Mouse (Mus musculus) liver, embryonic 11.5 days (tissue): ENCODE measurements at regions not wholly inside any gene's neighbourhood (a gene's known extent, or its start where the extent isn't known, plus 50 kb on each side); places are given as distances from the start of the nearest gene placed in this dataset.

Source experiments
- ATAC-seq: fragments of 200-750 bp; cut with Nextera tagmentation; replicated peaks from 2 replicates; pipeline ENCODE4 v1.8.0; 2017; ENCODE audit warnings: moderate number of reproducible peaks, mild to moderate bottlenecking, moderate TSS enrichment, moderate library complexity; ENCODE audit not compliant: low FRiP score
- DNase-seq: peaks from one replicate; pipeline ENCODE4 v3.0.0-alpha.2; 2017; ENCODE audit warnings: low spot score
- H3K27ac ChIP-seq: fragments of 300-500 bp; sonication (generic); 2 replicates; pipeline ENCODE4 v1.5.1; 2014; ENCODE audit warnings: mild to moderate bottlenecking, low read depth, low read length, control low read depth
- H3K27me3 ChIP-seq: fragments of 300-500 bp; sonication (generic); replicated peaks from 2 replicates; pipeline ENCODE4 v1.6.1; 2014; ENCODE audit warnings: low read length, mixed read lengths; ENCODE audit not compliant: control insufficient read depth, insufficient read depth
- H3K36me3 ChIP-seq: fragments of 300-500 bp; sonication (generic); 2 replicates; pipeline ENCODE4 v1.6.1; 2014; ENCODE audit warnings: mild to moderate bottlenecking, low read length, moderate library complexity, mixed read lengths; ENCODE audit not compliant: control insufficient read depth, insufficient read depth
- H3K4me1 ChIP-seq: fragments of 300-500 bp; sonication (generic); replicated peaks from 2 replicates; pipeline ENCODE4 v1.6.1; 2014; ENCODE audit warnings: low read length, mixed read lengths; ENCODE audit not compliant: control insufficient read depth, insufficient read depth
- H3K4me2 ChIP-seq: fragments of 300-500 bp; sonication (generic); 2 replicates; pipeline ENCODE4 v1.6.1; 2014; ENCODE audit warnings: mild to moderate bottlenecking, control low read depth, moderate library complexity
- H3K4me3 ChIP-seq: fragments of 300-500 bp; sonication (generic); 2 replicates; pipeline ENCODE4 v1.5.1; 2014; ENCODE audit warnings: low read depth, low read length, control low read depth
- H3K9ac ChIP-seq: fragments of 300-500 bp; sonication (generic); 2 replicates; pipeline ENCODE4 v1.6.1; 2014; ENCODE audit warnings: low read depth, low read length, control low read depth
- H3K9me3 ChIP-seq: fragments of 300-500 bp; sonication (generic); 2 replicates; pipeline ENCODE4 v1.6.1; 2016; ENCODE audit warnings: low read length, inconsistent platforms, mixed read lengths; ENCODE audit not compliant: control insufficient read depth
- WGBS: fragments of 180-500 bp; shearing (Covaris S2); extraction: QIAGEN DNeasy Blood & Tissue Kit; methylation state at CpG from one replicate; pipeline ENCODE4 v1.1.7; 2014; 5-methylcytosine and 5-hydroxymethylcytosine counted together

DNA sequence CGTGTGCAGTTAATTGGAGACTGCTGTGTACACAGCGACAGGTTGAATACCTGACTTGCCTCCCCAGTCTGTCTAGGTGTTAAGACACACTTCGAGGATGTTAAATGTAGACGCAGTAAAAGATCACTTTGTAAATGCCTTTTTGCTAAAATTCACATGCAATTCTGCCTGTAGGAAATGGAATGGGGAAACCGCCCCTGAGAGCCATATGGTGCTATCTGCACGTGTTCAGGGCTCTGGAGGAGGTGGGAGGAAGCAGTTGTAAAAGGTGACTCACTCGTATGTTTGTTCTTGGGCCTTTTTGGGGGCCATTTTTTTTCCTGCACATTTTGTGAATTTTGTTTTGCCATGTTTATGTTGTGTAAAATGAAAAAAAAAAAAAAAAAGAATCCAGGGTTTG is 159.6 kb upstream of the Gjb5 start:
- Histone ChIP-seq H3K4me1 (no peaks in the 10 kb centered on the region), H3K9ac (no peak overlapping the region), H3K27me3 (no peaks in the 10 kb centered on the region), H3K4me2 (no peak overlapping the region), H3K36me3 (no peaks in the 10 kb centered on the region), H3K4me3 (no peak overlapping the region), H3K9me3 (no peaks in the 10 kb centered on the region), H3K27ac (no peak overlapping the region)
- 78% methylated on average over 7 of the region's 7 CpGs for WGBS
- ATAC-seq (no peak), DNase-seq (no peak)

DNA sequence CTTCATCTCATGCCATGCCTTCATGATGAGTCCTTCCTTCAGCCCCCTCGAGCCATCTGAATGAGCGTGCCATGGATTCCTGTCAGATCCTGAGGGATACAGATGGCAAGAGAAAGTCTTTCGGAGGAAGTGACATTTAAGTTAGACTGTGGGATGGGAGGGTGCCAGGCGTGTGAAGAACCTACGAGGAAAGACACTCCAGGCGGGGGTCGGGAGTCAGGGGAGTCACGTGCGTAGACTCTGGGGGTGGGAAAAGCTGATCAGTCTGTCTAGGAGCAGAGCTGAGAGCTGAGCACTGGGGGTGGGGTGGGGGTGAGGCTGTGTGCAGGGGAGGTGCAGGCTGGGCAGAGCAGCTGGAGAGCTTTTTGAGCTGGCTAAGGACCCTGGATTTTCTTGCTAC is 152.0 kb upstream of the Gjb5 start:
- 66% methylated on average over 9 of the region's 9 CpGs for WGBS
- H3K4me3 ChIP-seq = no peak overlapping the region
- no peak overlapping the region for H3K9ac ChIP-seq
- H3K27ac ChIP-seq = no peak overlapping the region
- H3K4me1 ChIP-seq = no peaks in the 10 kb centered on the region
- no peak overlapping the region for H3K4me2 ChIP-seq
- H3K36me3 ChIP-seq = no peaks in the 10 kb centered on the region
- DNase-seq = no peak
- H3K27me3 ChIP-seq = no peaks in the 10 kb centered on the region
- ATAC-seq = no peak
- no peaks in the 10 kb centered on the region for H3K9me3 ChIP-seq

DNA sequence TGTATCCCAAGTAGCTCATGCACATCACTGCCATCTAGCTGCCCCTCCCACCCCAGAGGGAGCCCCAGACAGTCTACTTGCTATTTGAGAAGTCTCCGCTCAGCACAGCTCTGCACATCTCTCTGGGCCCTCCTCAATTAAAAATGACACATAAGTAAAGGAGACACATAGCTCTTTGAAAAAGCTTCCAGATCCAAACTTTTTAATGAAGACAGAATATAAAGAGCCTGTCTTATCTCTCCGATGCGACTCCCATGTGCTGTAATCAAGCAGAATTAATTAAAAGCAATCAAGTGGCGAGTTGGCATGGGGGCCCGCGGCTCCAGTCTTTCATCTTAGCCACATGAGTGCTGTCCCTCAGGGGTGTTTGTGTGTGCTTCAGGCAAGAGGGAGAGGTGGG is 144.6 kb upstream of the Gjb5 start:
- no peak overlapping the region for H3K9ac ChIP-seq
- no peak overlapping the region for H3K4me2 ChIP-seq
- no peaks in the 10 kb centered on the region for H3K36me3 ChIP-seq
- no peak overlapping the region for H3K27ac ChIP-seq
- no peaks in the 10 kb centered on the region for H3K27me3 ChIP-seq
- DNase-seq (no peak), ATAC-seq (no peak)
- WGBS = 83% methylated on average over 6 of the region's 6 CpGs
- no peaks in the 10 kb centered on the region for H3K4me1 ChIP-seq
- H3K4me3 ChIP-seq = no peak overlapping the region
- H3K9me3 ChIP-seq = no peaks in the 10 kb centered on the region

DNA sequence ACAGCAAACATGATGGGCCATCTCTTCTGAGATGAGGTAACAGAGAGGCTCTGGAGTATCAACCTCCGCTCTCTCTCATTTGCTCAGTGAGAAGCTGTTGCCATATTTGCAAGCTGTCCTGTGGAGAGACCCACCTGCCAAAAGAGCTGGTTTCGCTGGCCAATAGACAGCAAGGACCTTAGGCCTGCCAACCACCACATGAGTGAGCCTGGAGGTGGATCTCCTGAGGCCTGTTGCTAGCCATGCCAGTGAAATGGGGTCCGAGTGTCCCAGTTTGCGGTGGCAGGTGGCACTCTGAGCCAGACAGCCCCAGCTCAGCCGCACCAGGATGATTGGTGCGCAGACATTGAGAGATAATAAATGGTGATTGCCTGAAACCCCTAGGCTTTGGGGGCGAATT is 143.9 kb upstream of the Gjb5 start:
- no peaks in the 10 kb centered on the region for H3K36me3 ChIP-seq
- no peak overlapping the region for H3K4me2 ChIP-seq
- H3K27ac ChIP-seq = no peak overlapping the region
- H3K9ac ChIP-seq = no peak overlapping the region
- H3K4me3 ChIP-seq = no peak overlapping the region
- 83% methylated on average over 7 of the region's 7 CpGs for WGBS
- H3K27me3 ChIP-seq = no peaks in the 10 kb centered on the region
- H3K4me1 ChIP-seq = no peaks in the 10 kb centered on the region
- no peak for DNase-seq
- H3K9me3 ChIP-seq = no peaks in the 10 kb centered on the region
- no peak for ATAC-seq

DNA sequence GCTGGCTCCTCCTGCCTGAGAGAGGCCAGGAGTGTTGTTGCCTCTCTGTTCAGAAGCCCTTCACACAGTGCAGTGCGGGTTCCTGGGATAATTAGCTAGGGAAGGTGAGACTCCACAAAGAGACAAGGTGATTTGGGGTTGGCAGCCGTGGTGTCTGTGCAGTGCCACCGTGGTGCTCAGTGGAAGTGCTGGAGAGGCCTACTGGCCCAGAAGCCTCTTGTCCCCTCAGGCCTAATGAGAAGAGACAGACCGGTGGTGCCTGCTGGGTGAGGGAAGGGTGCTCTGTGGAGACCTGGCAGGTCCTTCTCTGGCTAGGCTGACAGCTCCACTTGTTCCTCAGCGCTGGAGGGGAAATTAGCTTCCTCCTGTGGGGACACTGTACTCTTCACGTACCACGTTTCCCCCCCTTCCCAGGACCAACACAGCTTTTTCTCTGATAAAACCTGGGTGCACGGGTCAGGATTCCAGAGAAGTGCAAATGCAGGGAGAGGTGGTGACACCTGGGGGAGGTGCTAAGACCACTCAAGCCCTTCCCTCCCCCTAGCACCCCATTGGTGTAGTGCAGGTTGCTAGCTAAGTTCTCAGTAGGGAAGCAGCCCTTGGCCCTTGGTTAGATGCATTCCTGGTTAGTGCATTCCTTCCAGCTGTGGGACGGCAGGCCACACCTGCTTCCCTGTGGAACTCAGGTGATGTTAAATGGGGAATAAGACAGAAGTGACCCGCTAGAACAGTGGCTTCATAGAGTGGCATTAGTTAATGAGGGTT is 129.2 kb upstream of the Gjb5 start:
- DNase-seq (no peak), ATAC-seq (no peak)
- Histone ChIP-seq H3K36me3 (no peaks in the 10 kb centered on the region), H3K27ac (no peak overlapping the region), H3K9me3 (no peaks in the 10 kb centered on the region), H3K4me1 (no peaks in the 10 kb centered on the region), H3K4me2 (no peak overlapping the region), H3K4me3 (no peak overlapping the region), H3K27me3 (no peaks in the 10 kb centered on the region), H3K9ac (no peak overlapping the region)
- 27% methylated on average over 10 of the region's 10 CpGs for WGBS

DNA sequence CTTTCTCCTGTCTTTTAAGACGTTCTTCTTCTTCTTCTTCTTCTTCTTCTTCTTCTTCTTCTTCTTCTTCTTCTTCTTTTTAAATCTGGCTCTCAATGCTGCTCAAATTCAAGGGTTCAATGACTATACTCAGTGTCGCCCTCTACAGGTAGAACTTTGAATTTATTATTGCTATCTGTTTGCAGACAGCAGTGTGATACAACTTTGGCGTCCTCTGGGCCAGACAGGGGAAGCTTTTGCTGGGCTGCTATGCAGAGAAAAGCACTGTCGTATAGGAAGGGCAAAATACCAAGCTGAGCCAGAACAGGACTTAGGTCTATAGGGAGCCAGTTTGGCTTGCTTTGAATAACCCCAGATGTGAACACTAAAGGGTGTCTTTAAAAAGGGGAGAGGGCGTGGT is 127.3 kb upstream of the Gjb5 start:
- WGBS = 72% methylated on average over 5 of the region's 5 CpGs
- Histone ChIP-seq H3K9ac (no peak overlapping the region), H3K4me2 (no peak overlapping the region), H3K4me3 (no peak overlapping the region), H3K27me3 (no peaks in the 10 kb centered on the region), H3K36me3 (no peaks in the 10 kb centered on the region), H3K27ac (no peak overlapping the region), H3K9me3 (no peaks in the 10 kb centered on the region), H3K4me1 (no peaks in the 10 kb centered on the region)
- ATAC-seq (no peak), DNase-seq (no peak)

DNA sequence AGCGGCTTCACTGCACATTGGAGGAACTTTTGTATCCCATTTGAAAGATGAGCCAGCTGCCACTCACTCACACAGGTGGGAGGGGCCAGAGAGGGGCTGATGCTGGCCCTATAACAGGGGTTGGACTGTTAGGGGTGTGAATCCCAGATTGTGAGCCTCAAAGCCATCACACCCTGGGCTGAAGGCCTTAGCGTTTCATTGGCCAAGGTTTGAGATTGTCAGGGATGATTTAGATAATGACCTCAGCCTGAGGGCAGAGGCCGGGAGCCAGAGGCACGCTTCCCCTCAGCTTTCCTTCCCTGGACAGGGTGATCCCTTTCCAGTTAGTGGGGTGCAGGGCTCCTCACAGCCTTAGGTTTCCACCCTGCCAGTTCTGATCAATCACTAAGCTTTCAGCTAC is 124.5 kb upstream of the Gjb5 start:
- H3K9me3 ChIP-seq = no peaks in the 10 kb centered on the region
- ATAC-seq = no peak
- WGBS = 59% methylated on average over 4 of the region's 4 CpGs

DNA sequence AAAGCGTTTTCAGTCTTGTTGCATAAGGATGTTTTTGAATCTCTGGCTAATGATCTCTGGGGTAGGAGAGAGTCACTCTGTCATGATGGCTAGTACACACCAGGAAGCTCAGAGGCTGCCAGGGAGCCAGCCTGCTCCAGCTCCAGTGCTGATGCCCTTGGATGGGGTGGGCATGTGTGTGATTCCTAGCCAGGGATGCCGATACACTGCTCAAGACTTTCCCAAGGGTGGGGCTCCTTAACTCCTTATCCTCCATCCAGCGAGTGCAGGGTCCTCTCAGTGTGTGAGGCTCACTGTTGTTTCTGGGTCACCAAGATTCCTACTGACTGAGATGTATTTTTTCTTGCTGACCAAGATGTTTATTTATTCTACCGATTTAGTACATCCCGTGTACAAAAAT is 122.4 kb upstream of the Gjb5 start:
- Histone ChIP-seq H3K9ac (no peak overlapping the region), H3K27me3 (no peaks in the 10 kb centered on the region), H3K4me2 (no peak overlapping the region), H3K9me3 (no peaks in the 10 kb centered on the region), H3K36me3 (no peaks in the 10 kb centered on the region), H3K4me1 (no peaks in the 10 kb centered on the region), H3K27ac (no peak overlapping the region), H3K4me3 (no peak overlapping the region)
- ATAC-seq (no peak), DNase-seq (no peak)
- WGBS = 68% methylated on average over 5 of the region's 5 CpGs

More for the DNA sequence above, 124.5 kb upstream of the Gjb5 start:
- H3K4me1 ChIP-seq = no peaks in the 10 kb centered on the region
- H3K36me3 ChIP-seq = no peaks in the 10 kb centered on the region
- no peak for DNase-seq
- H3K27me3 ChIP-seq = no peaks in the 10 kb centered on the region
- no peak overlapping the region for H3K27ac ChIP-seq
- no peak overlapping the region for H3K4me2 ChIP-seq
- no peak overlapping the region for H3K4me3 ChIP-seq
- H3K9ac ChIP-seq = no peak overlapping the region

DNA sequence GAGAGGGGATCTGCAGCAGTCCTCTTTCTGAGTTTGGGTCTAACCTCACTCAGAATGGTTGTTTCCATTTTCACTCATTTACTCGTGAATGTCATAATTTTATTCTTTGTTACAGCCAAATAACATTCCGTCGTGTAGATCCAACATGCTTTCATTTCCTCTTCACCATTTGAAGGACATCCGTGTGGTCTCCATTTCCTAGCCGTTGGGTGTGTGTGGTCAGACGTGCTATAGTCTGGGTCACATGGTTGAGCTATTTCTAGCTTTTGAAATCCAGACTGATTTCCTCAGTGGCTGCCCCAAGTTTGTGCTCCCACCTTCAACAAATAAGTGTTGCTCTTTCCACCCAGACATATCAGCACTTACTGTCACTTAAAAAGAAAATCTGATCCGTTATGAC is 111.9 kb upstream of the Gjb5 start:
- Histone ChIP-seq H3K27me3 (no peaks in the 10 kb centered on the region), H3K36me3 (no peaks in the 10 kb centered on the region)
- WGBS = 60% methylated on average over 7 of the region's 7 CpGs

More for the DNA sequence above, 111.9 kb upstream of the Gjb5 start:
- H3K27ac ChIP-seq = no peak overlapping the region
- H3K4me3 ChIP-seq = no peak overlapping the region
- H3K4me1 ChIP-seq = no peaks in the 10 kb centered on the region
- no peak overlapping the region for H3K9ac ChIP-seq
- H3K9me3 ChIP-seq = no peaks in the 10 kb centered on the region
- ATAC-seq (no peak), DNase-seq (no peak)
- H3K4me2 ChIP-seq = no peak overlapping the region
